Mouse (Mus musculus): ENCODE measurements around the gene Usp8.

Usp8 gene

GRCm38 (mm10) chr2:126735339-126736073 lies 28.4 kb downstream of the Usp8 start:
- DNase-seq (ENCODE audit: low read depth in 2 of 2, low spot score in 2 of 2): no peak

- no peak for DNase-seq (ENCODE audit: low read depth in 2 of 2, low spot score in 2 of 2)
Observed at GRCm38 (mm10) chr2:126740314-126740713, 33.2 kb downstream of the Usp8 start.

- no peak for DNase-seq (ENCODE audit: low read depth in 2 of 2, low spot score in 2 of 2)
Observed at GRCm38 (mm10) chr2:126743389-126743788, 36.3 kb downstream of the Usp8 start.

GRCm38 (mm10) chr2:126755664-126756063 lies 48.5 kb downstream of the Usp8 start:
- DNase-seq (ENCODE audit: low read depth in 2 of 2, low spot score in 2 of 2): no peak

GRCm38 (mm10) chr2:126759351-126759750 lies 52.2 kb downstream of the Usp8 start:
- DNase-seq (ENCODE audit: low read depth in 2 of 2, low spot score in 2 of 2): no peak

GRCm38 (mm10) chr2:126765867-126766582 lies 58.9 kb downstream of the Usp8 start:
- DNase-seq (ENCODE audit: low read depth in 2 of 2, low spot score in 2 of 2): no peak

GRCm38 (mm10) chr2:126767599-126767998 lies 60.5 kb downstream of the Usp8 start:
- DNase-seq (ENCODE audit: low read depth in 2 of 2, low spot score in 2 of 2): no peak

- DNase-seq (ENCODE audit: low read depth in 2 of 2, low spot score in 2 of 2): no peak
Observed at GRCm38 (mm10) chr2:126768194-126768593, 61.1 kb downstream of the Usp8 start.

- no peak for DNase-seq (ENCODE audit: low read depth in 2 of 2, low spot score in 2 of 2)
Observed at GRCm38 (mm10) chr2:126769431-126770181, 62.5 kb downstream of the Usp8 start.

- DNase-seq (ENCODE audit: low read depth in 2 of 2, low spot score in 2 of 2): no peak
Observed at GRCm38 (mm10) chr2:126772217-126772616, 65.1 kb downstream of the Usp8 start.

GRCm38 (mm10) chr2:126775951-126776350 lies 68.8 kb downstream of the Usp8 start:
- DNase-seq (ENCODE audit: low read depth in 2 of 2, low spot score in 2 of 2): no peak

GRCm38 (mm10) chr2:126776416-126776815 lies 69.3 kb downstream of the Usp8 start:
- DNase-seq (ENCODE audit: low read depth in 2 of 2, low spot score in 2 of 2): no peak

- DNase-seq (ENCODE audit: low read depth in 2 of 2, low spot score in 2 of 2): no peak
Observed at GRCm38 (mm10) chr2:126778806-126779205, 71.7 kb downstream of the Usp8 start.

- no peak for DNase-seq (ENCODE audit: low read depth in 2 of 2, low spot score in 2 of 2)
Observed at GRCm38 (mm10) chr2:126780286-126780685, 73.2 kb downstream of the Usp8 start.

- no peak for DNase-seq (ENCODE audit: low read depth in 2 of 2, low spot score in 2 of 2)
Observed at GRCm38 (mm10) chr2:126781478-126781877, 74.3 kb downstream of the Usp8 start.

- no peak for DNase-seq (ENCODE audit: low read depth in 2 of 2, low spot score in 2 of 2)
Observed at GRCm38 (mm10) chr2:126782433-126782832, 75.3 kb downstream of the Usp8 start.

- no peak for DNase-seq (ENCODE audit: low read depth in 2 of 2, low spot score in 2 of 2)
Observed at GRCm38 (mm10) chr2:126783370-126783769, 76.2 kb downstream of the Usp8 start, which contains the start of gene Usp50. Gene Usp50, minus strand, starts transcription at chr2:126783470.

- no peak for DNase-seq (ENCODE audit: low read depth in 2 of 2, low spot score in 2 of 2)
Observed at GRCm38 (mm10) chr2:126787721-126788342, 80.7 kb downstream of the Usp8 start.

GRCm38 (mm10) chr2:126792611-126793010 lies 85.5 kb downstream of the Usp8 start:
- DNase-seq (ENCODE audit: low read depth in 2 of 2, low spot score in 2 of 2): no peak

- no peak for DNase-seq (ENCODE audit: low read depth in 2 of 2, low spot score in 2 of 2)
Observed at GRCm38 (mm10) chr2:126795708-126796107, 88.6 kb downstream of the Usp8 start.

GRCm38 (mm10) chr2:126798455-126798854 lies 91.3 kb downstream of the Usp8 start:
- no peak for DNase-seq (ENCODE audit: low read depth in 2 of 2, low spot score in 2 of 2)

Data from CD8-positive naive resting alpha-beta T cell, adult 2 months (primary cell).